Mouse (Mus musculus) adrenal gland (tissue): ENCODE measurements around the gene Nuak1.
"Not testable (repeated sequence)": the region's sequence is repeated elsewhere in the genome, so short reads cannot be mapped to it uniquely, and the experiment has no call there.

Experiments
- intact Hi-C: fragments of 180-260 bp; cut with DNase I; formaldehyde crosslinking; loops from one replicate; pipeline ENCODE4 v1.15.1; 2025
- long read RNA-seq, 2 experiments: library from polyadenylated mRNA; unstranded; transcript quantifications; one replicate each; pipeline ENCODE4 v2.0.0; 2020; ENCODE audit warnings: borderline replicate concordance in 1 of 2; ENCODE audit not compliant: insufficient replicate concordance in 1 of 2

The Nuak1 gene
- long read RNA-seq, experiment 1, partial matches to known transcripts, result 0 of 5 reads
- long read RNA-seq, experiment 1, other reads (novel, unspliced or antisense), result 5 of 5 reads
- long read RNA-seq, experiment 2, result 0 reads

- intact Hi-C loops, result loop anchor here (10.0 kb wide), 1 partner anchor 506 kb away; no protein-coding TSS in a partner anchor
Observed at GRCm38 (mm10) chr10:84440541-84441433, at the start of gene Nuak1. Gene Nuak1 (minus strand): TSS chr10:84440597.

- intact Hi-C loops, result no loop called here
Observed at GRCm38 (mm10) chr10:84490115-84490514, 49.7 kb upstream of the Nuak1 start.

GRCm38 (mm10) chr10:84488315-84488714, 47.9 kb upstream of the Nuak1 start:
- intact Hi-C loops, result no loop called here

GRCm38 (mm10) chr10:84484661-84485060, 44.3 kb upstream of the Nuak1 start:
- intact Hi-C loops, result no loop called here

- intact Hi-C loops, result no loop called here
Observed at GRCm38 (mm10) chr10:84483553-84483952, 43.2 kb upstream of the Nuak1 start.

GRCm38 (mm10) chr10:84483069-84483468, 42.7 kb upstream of the Nuak1 start:
- intact Hi-C loops, result no loop called here

GRCm38 (mm10) chr10:84482418-84482817, 42.0 kb upstream of the Nuak1 start:
- intact Hi-C loops, result not testable (repeated sequence)

GRCm38 (mm10) chr10:84481327-84481671, 40.9 kb upstream of the Nuak1 start:
- intact Hi-C loops, result no loop called here

GRCm38 (mm10) chr10:84480667-84481326, 40.4 kb upstream of the Nuak1 start:
- intact Hi-C loops, result no loop called here

GRCm38 (mm10) chr10:84480146-84480545, 39.7 kb upstream of the Nuak1 start:
- intact Hi-C loops, result no loop called here

GRCm38 (mm10) chr10:84477613-84478076, 37.2 kb upstream of the Nuak1 start:
- intact Hi-C loops, result no loop called here

GRCm38 (mm10) chr10:84477045-84477612, 36.7 kb upstream of the Nuak1 start:
- intact Hi-C loops, result no loop called here

GRCm38 (mm10) chr10:84467555-84468164, 27.3 kb upstream of the Nuak1 start:
- intact Hi-C loops, result no loop called here

GRCm38 (mm10) chr10:84465511-84465910, 25.1 kb upstream of the Nuak1 start:
- intact Hi-C loops, result no loop called here

- intact Hi-C loops, result no loop called here
Observed at GRCm38 (mm10) chr10:84460420-84461101, 20.2 kb upstream of the Nuak1 start.

GRCm38 (mm10) chr10:84458094-84458493, 17.7 kb upstream of the Nuak1 start:
- intact Hi-C loops, result no loop called here

GRCm38 (mm10) chr10:84457539-84457938, 17.1 kb upstream of the Nuak1 start:
- intact Hi-C loops, result no loop called here

GRCm38 (mm10) chr10:84456632-84457320, 16.4 kb upstream of the Nuak1 start:
- intact Hi-C loops, result no loop called here

GRCm38 (mm10) chr10:84451883-84452282, 11.5 kb upstream of the Nuak1 start:
- intact Hi-C loops, result loop anchor here (5.0 kb wide), 1 partner anchor 430 kb away; no protein-coding TSS in a partner anchor

GRCm38 (mm10) chr10:84450654-84451053, 10.3 kb upstream of the Nuak1 start:
- intact Hi-C loops, result loop anchor here (1.0 to 5.0 kb wide), 2 partner anchors 428 to 631 kb away; no protein-coding TSS in a partner anchor
